Mouse (Mus musculus) CH12.LX (cell line): ENCODE results near the gene Fgf22. TPM values are rescaled to one million over a fixed set of nuclear protein-coding genes. Genes with fewer than 3 reads are reported as not detected.

ENCODE experiments used
- DNase-seq: peaks from one replicate; pipeline ENCODE4 v3.0.0-alpha.2; 2013; ENCODE audit errors: extremely low read depth
- H3K27ac ChIP-seq: 2 replicates; pipeline ENCODE4 v1.5.1; 2012; ENCODE audit warnings: low read depth, mild to moderate bottlenecking, control low read depth, moderate library complexity; ENCODE audit not compliant: insufficient read depth
- H3K27me3 ChIP-seq: replicated peaks from 2 replicates; pipeline ENCODE3; 2012; ENCODE audit warnings: inconsistent platforms
- H3K36me3 ChIP-seq, 2 experiments: replicated peaks in 1 of 2; 2 replicates each; pipeline versions ENCODE3 to v1.6.1; 2012; ENCODE audit warnings: inconsistent platforms in 1 of 2, low read length in 1 of 2, mild to moderate bottlenecking in 1 of 2, mixed read lengths in 1 of 2, moderate library complexity in 1 of 2; ENCODE audit not compliant: control insufficient read depth in 1 of 2, insufficient read depth in 1 of 2
- H3K4me1 ChIP-seq, 2 experiments: 2 replicates each; pipeline ENCODE4 v1.6.1; 2012; ENCODE audit warnings: inconsistent platforms in 1 of 2, moderate library complexity in 1 of 2; ENCODE audit not compliant: insufficient read depth in 2 of 2, control insufficient read depth in 1 of 2
- H3K4me2 ChIP-seq: 2 replicates; pipeline ENCODE4 v1.6.1; 2012; ENCODE audit warnings: low read depth, mild to moderate bottlenecking, control low read depth; ENCODE audit not compliant: poor library complexity, insufficient read depth, severe bottlenecking
- H3K4me3 ChIP-seq, 3 experiments: fragments of 150-350 bp in 1 of 3; sonication (generic) in 1 of 3; replicated peaks in 1 of 3; 2 replicates each; pipeline versions ENCODE3 to v1.5.1; 2011 to 2012; ENCODE audit warnings: low read depth in 2 of 3, low read length in 2 of 3, mild to moderate bottlenecking in 2 of 3, moderate library complexity in 2 of 3, control low read depth in 1 of 3, improper control_type of control experiment in 1 of 3, inconsistent platforms in 1 of 3, mixed read lengths in 1 of 3; ENCODE audit not compliant: poor library complexity in 1 of 3
- H3K79me2 ChIP-seq: replicated peaks from 2 replicates; pipeline ENCODE4 v1.6.1; 2012; ENCODE audit warnings: mild to moderate bottlenecking, moderate library complexity; ENCODE audit not compliant: control insufficient read depth, poor library complexity, insufficient read depth, severe bottlenecking; ENCODE audit errors: extremely low read depth
- H3K9ac ChIP-seq: 2 replicates; pipeline ENCODE4 v1.6.1; 2012; ENCODE audit warnings: low read depth, mild to moderate bottlenecking, control low read depth, moderate library complexity; ENCODE audit not compliant: insufficient read depth
- H3K9me3 ChIP-seq: replicated peaks from 2 replicates; pipeline ENCODE3; 2012; ENCODE audit warnings: low read length, inconsistent platforms, mixed read lengths
- BHLHE40 ChIP-seq: IDR thresholded peaks from 2 replicates; pipeline ENCODE4 v1.6.1; 2011; ENCODE audit warnings: mild to moderate bottlenecking, low read depth, low read length, improper control_type of control experiment
- CHD1 ChIP-seq: IDR thresholded peaks from 2 replicates; pipeline ENCODE4 v1.6.1; 2012; ENCODE audit warnings: low read depth, low read length, improper control_type of control experiment, inconsistent platforms
- CHD2 ChIP-seq: IDR thresholded peaks from 2 replicates; pipeline ENCODE4 v1.6.1; 2011; ENCODE audit warnings: low read length, improper control_type of control experiment
- CTCF ChIP-seq, 2 experiments: IDR thresholded peaks in 1 of 2; conservative IDR thresholded peaks in 1 of 2; 2 replicates each; pipeline ENCODE4 v1.5.1; 2011 to 2012; ENCODE audit warnings: low read depth in 2 of 2, low read length in 2 of 2, improper control_type of control experiment in 1 of 2, inconsistent platforms in 1 of 2, mild to moderate bottlenecking in 1 of 2, moderate library complexity in 1 of 2
- E2F4 ChIP-seq: IDR thresholded peaks from 2 replicates; pipeline ENCODE4 v1.6.1; 2011; ENCODE audit warnings: low read depth, low read length, improper control_type of control experiment; ENCODE audit not compliant: insufficient replicate concordance
- ELF1 ChIP-seq: IDR thresholded peaks from 2 replicates; pipeline ENCODE4 v1.6.1; 2014; ENCODE audit warnings: low read depth, mild to moderate bottlenecking, inconsistent platforms, low read length, improper control_type of control experiment
- EP300 ChIP-seq: IDR thresholded peaks from 2 replicates; pipeline ENCODE4 v1.6.1; 2011; ENCODE audit warnings: low read length, improper control_type of control experiment
- ETS1 ChIP-seq: conservative IDR thresholded peaks from 2 replicates; pipeline ENCODE4 v1.6.1; 2012; ENCODE audit warnings: low read depth, mild to moderate bottlenecking, inconsistent platforms, low read length, improper control_type of control experiment, moderate library complexity
- GABPA ChIP-seq: IDR thresholded peaks from 2 replicates; pipeline ENCODE4 v1.6.1; 2012; ENCODE audit warnings: low read depth, low read length, improper control_type of control experiment, inconsistent platforms; ENCODE audit not compliant: insufficient replicate concordance
- HCFC1 ChIP-seq: IDR thresholded peaks from 2 replicates; pipeline ENCODE4 v1.6.1; 2012; ENCODE audit warnings: low read depth, mild to moderate bottlenecking, inconsistent platforms, low read length, improper control_type of control experiment
- IRF4 ChIP-seq: IDR thresholded peaks from 2 replicates; pipeline ENCODE4 v1.6.1; 2014; ENCODE audit warnings: low read depth, mild to moderate bottlenecking, inconsistent platforms, low read length, improper control_type of control experiment
- JUN ChIP-seq: IDR thresholded peaks from 2 replicates; pipeline ENCODE4 v1.6.1; 2011; ENCODE audit warnings: low read depth, mild to moderate bottlenecking, low read length, improper control_type of control experiment, moderate library complexity; ENCODE audit not compliant: insufficient read depth
- JUND ChIP-seq: conservative IDR thresholded peaks from 2 replicates; pipeline ENCODE4 v1.6.1; 2011; ENCODE audit warnings: low read depth, low read length, improper control_type of control experiment
- KAT2A ChIP-seq: IDR thresholded peaks from 2 replicates; pipeline ENCODE4 v1.6.1; 2012; ENCODE audit warnings: low read length, improper control_type of control experiment, inconsistent platforms; ENCODE audit not compliant: insufficient replicate concordance
- MAFK ChIP-seq: IDR thresholded peaks from 2 replicates; pipeline ENCODE4 v1.6.1; 2011; ENCODE audit warnings: low read length, improper control_type of control experiment; ENCODE audit not compliant: insufficient replicate concordance
- MAX ChIP-seq: IDR thresholded peaks from 2 replicates; pipeline ENCODE4 v1.6.1; 2011; ENCODE audit warnings: low read length, improper control_type of control experiment
- MAZ ChIP-seq: IDR thresholded peaks from 2 replicates; pipeline ENCODE4 v1.6.1; 2012; ENCODE audit warnings: low read depth, mild to moderate bottlenecking, inconsistent platforms, low read length, improper control_type of control experiment, moderate library complexity
- MEF2A ChIP-seq: IDR thresholded peaks from 2 replicates; pipeline ENCODE4 v1.6.1; 2014; ENCODE audit warnings: low read depth, mild to moderate bottlenecking, inconsistent platforms, low read length, improper control_type of control experiment, borderline replicate concordance
- MXI1 ChIP-seq: IDR thresholded peaks from 2 replicates; pipeline ENCODE4 v1.6.1; 2011; ENCODE audit warnings: mild to moderate bottlenecking, low read depth, low read length, improper control_type of control experiment
- MYC ChIP-seq: IDR thresholded peaks from 2 replicates; pipeline ENCODE4 v1.6.1; 2011; ENCODE audit warnings: low read depth, mild to moderate bottlenecking, improper control_type of control experiment, low read length
- NELFE ChIP-seq: IDR thresholded peaks from 2 replicates; pipeline ENCODE4 v1.6.1; 2011; ENCODE audit warnings: low read depth, low read length, improper control_type of control experiment
- NRF1 ChIP-seq: IDR thresholded peaks from 2 replicates; pipeline ENCODE4 v1.6.1; 2014; ENCODE audit warnings: low read depth, mild to moderate bottlenecking, inconsistent platforms, low read length, improper control_type of control experiment, moderate library complexity
- PAX5 ChIP-seq: IDR thresholded peaks from 2 replicates; pipeline ENCODE4 v1.6.1; 2012; ENCODE audit warnings: low read length, inconsistent platforms, mixed read lengths
- POLR2A ChIP-seq: IDR thresholded peaks from 2 replicates; pipeline ENCODE4 v1.6.1; 2011; ENCODE audit warnings: low read depth, mild to moderate bottlenecking, improper control_type of control experiment, low read length
- POLR2AphosphoS2 ChIP-seq: IDR thresholded peaks from 2 replicates; pipeline ENCODE4 v1.6.1; 2011; ENCODE audit warnings: low read depth, low read length, improper control_type of control experiment
- RAD21 ChIP-seq: IDR thresholded peaks from 2 replicates; pipeline ENCODE4 v1.6.1; 2011; ENCODE audit warnings: low read depth, mild to moderate bottlenecking, low read length, improper control_type of control experiment, moderate library complexity
- RCOR1 ChIP-seq: conservative IDR thresholded peaks from 2 replicates; pipeline ENCODE4 v1.6.1; 2012; ENCODE audit warnings: low read depth, mild to moderate bottlenecking, inconsistent platforms, low read length, improper control_type of control experiment
- SIN3A ChIP-seq: IDR thresholded peaks from 2 replicates; pipeline ENCODE4 v1.6.1; 2012; ENCODE audit warnings: low read length, improper control_type of control experiment, inconsistent platforms
- SMC3 ChIP-seq: IDR thresholded peaks from 2 replicates; pipeline ENCODE4 v1.6.1; 2011; ENCODE audit warnings: low read depth, low read length, improper control_type of control experiment
- TBP ChIP-seq: conservative IDR thresholded peaks from 2 replicates; pipeline ENCODE4 v1.6.1; 2011; ENCODE audit warnings: low read depth, low read length, improper control_type of control experiment
- TCF12 ChIP-seq: IDR thresholded peaks from 2 replicates; pipeline ENCODE4 v1.6.1; 2014; ENCODE audit warnings: low read depth, mild to moderate bottlenecking, inconsistent platforms, low read length, improper control_type of control experiment
- UBTF ChIP-seq: IDR thresholded peaks from 2 replicates; pipeline ENCODE4 v1.6.1; 2012; ENCODE audit warnings: low read depth, mild to moderate bottlenecking, inconsistent platforms, low read length, improper control_type of control experiment, moderate library complexity
- USF1 ChIP-seq: IDR thresholded peaks from 2 replicates; pipeline ENCODE4 v1.6.1; 2014; ENCODE audit warnings: low read depth, mild to moderate bottlenecking, inconsistent platforms, low read length, improper control_type of control experiment
- USF2 ChIP-seq: conservative IDR thresholded peaks from 2 replicates; pipeline ENCODE4 v1.6.1; 2011; ENCODE audit warnings: low read depth, low read length, improper control_type of control experiment
- ZC3H11A ChIP-seq: IDR thresholded peaks from 2 replicates; pipeline ENCODE4 v1.6.1; 2012; ENCODE audit warnings: low read depth, mild to moderate bottlenecking, inconsistent platforms, low read length, improper control_type of control experiment
- ZKSCAN1 ChIP-seq: IDR thresholded peaks from 2 replicates; pipeline ENCODE4 v1.6.1; 2012; ENCODE audit warnings: low read depth, inconsistent platforms, low read length, improper control_type of control experiment, borderline replicate concordance
- ZMIZ1 ChIP-seq: IDR thresholded peaks from 2 replicates; pipeline ENCODE4 v1.6.1; 2012; ENCODE audit warnings: low read depth, mild to moderate bottlenecking, inconsistent platforms, low read length, improper control_type of control experiment
- ZNF384 ChIP-seq: IDR thresholded peaks from 2 replicates; pipeline ENCODE4 v1.6.1; 2012; ENCODE audit warnings: low read depth, low read length, improper control_type of control experiment, inconsistent platforms
- dilution Hi-C: fragments of 300-500 bp; cut with MboI; formaldehyde crosslinking; loops from 2 replicates; pipeline ENCODE4 v1.14.3; 2020; ENCODE audit warnings: low sequenced_read_pairs; ENCODE audit not compliant: extremely low pct_unique_long_range_greater_than_20kb, extremely low pct_ligation_motif_present
- in situ Hi-C: fragments of 300-500 bp; cut with MboI; formaldehyde crosslinking; loops from 3 replicates; pipeline ENCODE4 v1.14.3; 2019; ENCODE audit warnings: low sequenced_read_pairs, low pct_ligation_motif_present, low pct_unique_long_range_greater_than_20kb, mixed read lengths
- polyA plus RNA-seq: library from polyadenylated mRNA; unstranded; fragments of >175 nt; gene quantifications from 2 replicates; pipeline ENCODE4 v1.2.1, GENCODE M21; 2012; ENCODE audit warnings: low read depth; ENCODE audit not compliant: insufficient read length
- total RNA-seq, 2 experiments: library from RNA; depleted of rRNA; stranded (reverse); fragments of 300-350 nt in 1 of 2; fragments of >200 nt in 1 of 2; gene quantifications; 2 replicates each; pipeline ENCODE4 v1.2.3; 2012 to 2014

Gene Fgf22
- total and polyA plus RNA-seq, 3 experiments, result not detected

GRCm38 (mm10) chr10:79706406-79707094 is 48.3 kb upstream of the Fgf22 start:
- Histone ChIP-seq H3K36me3 (peaks cover 34 to 59% of the 10 kb centered on the region in 2 experiments), H3K4me2 (peak overlapping the region; percentile 64), H3K4me1 (peaks cover 21 to 33% of the 10 kb centered on the region in 2 experiments), H3K4me3 (peak overlapping the region in 2 of 3 experiments; percentile 87 to 94), H3K79me2 (peaks cover 46% of the 10 kb centered on the region), H3K9me3 (no peaks in the 10 kb centered on the region), H3K9ac (peak overlapping the region; percentile 95), H3K27me3 (no peaks in the 10 kb centered on the region), H3K27ac (peak overlapping the region; percentile 12; the same call in 1 of the 2 replicates)
- dilution Hi-C loops, result no loop called here
- TF ChIP-seq MAZ (no peak), MXI1 (no peak), JUN (peak; percentile 11; the same call in 1 of the 2 replicates), BHLHE40 (no peak), CHD2 (no peak), MYC (no peak), SMC3 (no peak), ZNF384 (no peak), NRF1 (no peak), TCF12 (no peak), E2F4 (no peak), CHD1 (no peak), USF2 (no peak; the same call in 1 of the 2 replicates), MEF2A (no peak), RAD21 (no peak), PAX5 (no peak), SIN3A (no peak), HCFC1 (no peak), UBTF (no peak), ZMIZ1 (no peak), MAX (peak; percentile 72), GABPA (no peak), NELFE (no peak), ETS1 (0 out of 2 replicates have a peak, but pooled peaks have one; percentile 15), RCOR1 (no peak), USF1 (peak; percentile 51), MAFK (no peak), TBP (no peak), POLR2AphosphoS2 (no peak), EP300 (no peak), JUND (no peak), KAT2A (no peak), CTCF (conservative IDR thresholded peaks at IDR 0.05 in 1 of 2, IDR thresholded peaks at IDR 0.05 in 1 of 2; ENCODE audit: low read depth in 2 of 2, low read length in 2 of 2) (no peak), POLR2A (0 out of 2 replicates have a peak, but pooled peaks have one; percentile 9), IRF4 (no peak), ELF1 (no peak), ZC3H11A (no peak), ZKSCAN1 (no peak)
- no peak for DNase-seq
- in situ Hi-C loops, result no loop called here
